Mouse (Mus musculus): ENCODE data around the gene Ntrk1.

DNA sequence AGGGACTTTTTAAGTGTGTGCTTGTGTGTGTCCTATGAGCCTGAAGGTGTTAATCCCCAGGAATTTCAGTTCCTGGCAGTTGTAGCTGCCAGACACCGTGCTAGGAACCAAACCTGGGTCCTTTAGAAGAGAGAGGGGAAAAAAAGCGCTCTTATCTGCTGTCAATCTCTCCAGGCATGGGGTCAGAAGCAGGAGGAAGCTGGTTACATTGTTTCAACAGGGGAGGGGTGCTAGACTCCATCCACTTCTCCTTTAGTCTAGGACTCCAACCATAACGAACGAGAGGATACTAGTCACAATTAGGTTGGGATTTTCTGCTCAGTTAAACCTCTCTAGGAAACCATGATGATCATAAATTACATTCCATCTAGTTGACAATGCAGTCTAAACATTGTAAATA, 33.5 kb upstream of the Ntrk1 start:
- TF ChIP-seq CTCF (IDR thresholded peaks at IDR 0.05; ENCODE audit: insufficient read depth, low read depth, low read length): no peak
- no peak for TF ChIP-seq POLR2A (IDR thresholded peaks at IDR 0.05; ENCODE audit: insufficient read depth, low read depth, low read length)

Data from olfactory bulb, adult 2 months (tissue).